Mouse (Mus musculus): ENCODE results near the gene Ddias. TPM values are rescaled to one million over a fixed set of nuclear protein-coding genes. Genes with fewer than 3 reads are reported as not detected.

Gene Ddias
- total RNA-seq (2023), result 1 to 10 TPM; 3.1 to 4.1 TPM

GRCm38 (mm10) chr7:92874116-92874675 lies at the start of gene Ddias, which contains the start of gene Prcp:
Gene Ddias, minus strand, starts transcription at chr7:92874247.
Gene Prcp, plus strand, starts transcription at chr7:92874470.

Other genes with a start within 250 kb of the Ddias start
- gene Ankrd42, start 237.1 kb downstream of the Ddias start, total RNA-seq (2023), result under 1 TPM; 0.38 to 0.59 TPM
- gene Pcf11, start 204.3 kb downstream of the Ddias start, total RNA-seq (2023), result 100 to 1,000 TPM; 251 to 256 TPM
- gene Rab30, start 132.6 kb downstream of the Ddias start, total RNA-seq (2023), result under 1 TPM in 1 of 2 experiments, not detected in 1; 0.26 TPM
- gene Prcp, start 223 bp upstream of the Ddias start, total RNA-seq (2023), result 10 to 100 TPM; 12.4 to 15.5 TPM
- gene Fam181b, start 205.6 kb upstream of the Ddias start, total RNA-seq (2023), result not detected

All from T-cell, adult 66 days (primary cell).